Mouse (Mus musculus) small intestine, adult 2 months (tissue): ENCODE results near the gene Wdr41. TPM values are rescaled to one million over a fixed set of nuclear protein-coding genes. Genes with fewer than 3 reads are reported as not detected.

Experiments used
- H3K27ac ChIP-seq: fragments of 200-500 bp; 2 replicates; pipeline ENCODE4 v1.5.1; 2012; ENCODE audit warnings: low read depth, low read length, control low read depth, inconsistent platforms; ENCODE audit not compliant: insufficient read depth
- H3K27me3 ChIP-seq: fragments of 200-500 bp; 2 replicates; pipeline ENCODE4 v1.6.1; 2012; ENCODE audit warnings: mild to moderate bottlenecking, moderate library complexity, low read length, inconsistent platforms; ENCODE audit not compliant: control insufficient read depth, insufficient read depth
- H3K36me3 ChIP-seq: fragments of 200-500 bp; 2 replicates; pipeline ENCODE4 v1.6.1; 2012; ENCODE audit warnings: mild to moderate bottlenecking, low read length, control low read depth, inconsistent platforms; ENCODE audit not compliant: control insufficient read depth, insufficient read depth
- H3K4me1 ChIP-seq: fragments of 200-500 bp; 2 replicates; pipeline ENCODE4 v1.6.1; 2012; ENCODE audit warnings: low read length, inconsistent platforms, mixed read lengths; ENCODE audit not compliant: control insufficient read depth, insufficient read depth, insufficient read length
- H3K4me3 ChIP-seq: fragments of 200-500 bp; 2 replicates; pipeline ENCODE4 v1.5.1; 2012; ENCODE audit warnings: low read depth, mild to moderate bottlenecking, control low read depth, inconsistent platforms, low read length, moderate library complexity
- CTCF ChIP-seq: fragments of 200-500 bp; IDR thresholded peaks from 2 replicates; pipeline ENCODE4 v1.5.1; 2012; ENCODE audit warnings: low read depth, mild to moderate bottlenecking, control low read depth, inconsistent platforms, low read length, moderate library complexity, mixed read lengths; ENCODE audit not compliant: insufficient replicate concordance, insufficient read length; ENCODE audit errors: extremely low read depth
- POLR2A ChIP-seq: fragments of 200-500 bp; IDR thresholded peaks from 2 replicates; pipeline ENCODE4 v1.6.1; 2012; ENCODE audit warnings: low read depth, mild to moderate bottlenecking, control low read depth, inconsistent platforms, low read length, moderate library complexity
- WGBS: fragments of 180-500 bp; shearing (Covaris S2); methylation state at CpG from one replicate; pipeline ENCODE4 v1.1.7; 2018; 5-methylcytosine and 5-hydroxymethylcytosine counted together
- polyA plus RNA-seq: library from polyadenylated mRNA; depleted of rRNA; stranded (reverse); fragments of >200 nt; gene quantifications from 2 replicates; pipeline ENCODE4 v1.2.3, GENCODE M21; 2012

The Wdr41 gene
- polyA plus RNA-seq, 1 experiment = 5.9 TPM

DNA sequence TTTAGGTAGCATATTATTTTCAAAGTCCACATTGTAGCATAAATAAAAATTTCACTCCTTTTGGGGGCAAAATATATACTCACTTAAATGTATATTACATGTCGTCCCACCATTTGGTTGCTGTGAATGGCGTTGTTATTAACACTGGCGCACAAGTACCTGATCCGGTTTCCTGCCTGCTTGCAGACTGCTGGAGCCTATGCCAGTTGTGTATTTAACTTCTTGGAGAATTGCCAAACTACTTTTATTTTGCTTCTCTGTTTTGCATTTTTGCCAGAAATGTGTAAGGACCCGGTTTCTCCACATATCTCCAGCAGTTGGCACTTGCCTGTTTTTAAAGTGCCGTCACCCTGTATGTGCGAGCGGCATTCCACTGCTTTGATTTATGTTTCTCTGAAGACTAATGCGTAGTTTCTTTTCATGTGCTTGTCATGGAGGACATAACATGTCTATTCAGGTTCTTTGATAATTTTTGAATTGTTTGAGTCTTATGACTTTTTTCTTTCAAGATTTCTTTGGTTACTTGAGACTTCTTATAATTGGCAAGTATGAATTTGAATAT, 6.1 kb upstream of the Wdr41 start:
- 51% methylated on average over 9 of the region's 9 CpGs for WGBS
- Histone ChIP-seq H3K4me3 (no peak overlapping the region), H3K4me1 (no peaks in the 10 kb centered on the region), H3K27me3 (peaks cover 8% of the 10 kb centered on the region; the same call in 1 of the 2 replicates), H3K27ac (no peak overlapping the region), H3K36me3 (no peaks in the 10 kb centered on the region)
- TF ChIP-seq CTCF (no peak), POLR2A (no peak)

DNA sequence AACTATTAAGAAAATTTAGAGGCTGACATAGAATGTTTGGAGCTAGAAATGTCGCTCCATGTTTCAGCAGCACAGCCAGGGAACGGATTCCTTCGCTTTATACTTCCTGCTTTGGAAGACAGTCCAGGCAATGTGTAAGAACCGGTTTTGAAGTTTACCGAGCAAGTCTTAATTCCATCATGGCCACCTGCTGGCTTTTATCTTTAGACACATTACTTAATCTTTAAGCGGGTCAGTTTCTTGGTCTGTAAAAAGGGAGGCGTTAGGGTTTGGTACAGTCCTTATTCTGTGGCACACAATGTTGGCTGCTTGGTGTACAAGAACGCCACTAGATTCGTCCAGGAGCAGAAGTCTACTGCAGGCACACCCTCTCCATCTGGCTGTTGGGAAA, 321 bp upstream of the Wdr41 start:
- H3K4me3 ChIP-seq = peak overlapping the region; percentile 88
- peak overlapping the region; percentile 76 for H3K27ac ChIP-seq
- no peak for TF ChIP-seq CTCF
- no peaks in the 10 kb centered on the region for H3K36me3 ChIP-seq
- WGBS = 7% methylated on average over 9 of the region's 9 CpGs
- H3K4me1 ChIP-seq = peaks cover 8% of the 10 kb centered on the region; the same call in 1 of the 2 replicates
- 0 out of 2 replicates have a peak, but pooled peaks cover 2% of the 10 kb centered on the region for H3K27me3 ChIP-seq

DNA sequence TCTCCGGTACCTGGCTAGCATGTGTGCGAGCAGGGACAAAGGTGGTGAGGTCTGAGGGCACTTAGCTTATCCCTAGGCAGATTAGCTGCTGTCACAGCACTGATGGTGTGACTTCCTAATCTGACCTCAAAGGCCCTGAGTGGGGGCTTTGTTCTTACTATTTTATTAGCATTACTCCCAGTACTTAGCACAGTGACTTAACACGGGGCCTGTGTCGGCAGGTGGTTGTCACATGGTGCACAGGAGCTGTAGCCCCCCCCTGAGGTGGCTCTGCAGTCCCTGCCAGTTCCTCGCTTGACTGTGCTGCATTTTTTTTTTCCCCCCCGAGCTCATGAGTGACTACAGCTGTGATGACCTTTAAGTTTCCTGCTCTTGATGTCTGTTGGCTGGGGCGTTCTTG, 2.9 kb downstream of the Wdr41 start:
- 63% methylated on average over 7 of the region's 7 CpGs for WGBS
- no peak for TF ChIP-seq POLR2A
- TF ChIP-seq CTCF = no peak
- peaks cover 8% of the 10 kb centered on the region for H3K36me3 ChIP-seq

DNA sequence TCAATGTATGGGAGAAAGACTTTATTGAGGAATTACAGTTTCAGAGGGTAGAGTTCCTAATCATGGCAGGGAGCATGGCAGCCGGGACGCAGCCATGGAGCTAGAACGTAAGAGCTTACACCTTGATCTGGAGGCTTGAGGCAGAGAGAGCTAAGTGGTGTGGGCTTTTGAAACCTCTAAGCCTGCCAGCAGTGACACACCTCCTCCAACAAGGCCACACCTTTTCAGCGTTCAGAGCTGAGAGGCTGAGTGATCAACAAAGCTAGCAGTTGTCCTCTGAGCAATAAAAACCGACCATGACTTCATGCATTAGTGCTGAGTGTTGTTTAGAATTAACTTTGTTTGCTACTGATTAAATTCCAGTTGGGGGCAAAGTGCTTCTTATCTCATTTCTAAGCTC, 14.4 kb downstream of the Wdr41 start:
- Histone ChIP-seq H3K27me3 (no peaks in the 10 kb centered on the region), H3K4me3 (no peak overlapping the region), H3K27ac (peak overlapping the region; percentile 58; the same call in 1 of the 2 replicates), H3K4me1 (peaks cover 4% of the 10 kb centered on the region; the same call in 1 of the 2 replicates), H3K36me3 (no peaks in the 10 kb centered on the region; the same call in 1 of the 2 replicates)
- WGBS = 26% methylated on average over 5 of the region's 5 CpGs
- TF ChIP-seq CTCF (no peak), POLR2A (no peak)

More for the DNA sequence above, 2.9 kb downstream of the Wdr41 start:
- H3K4me3 ChIP-seq = no peak overlapping the region
- no peaks in the 10 kb centered on the region for H3K27me3 ChIP-seq
- H3K27ac ChIP-seq = no peak overlapping the region
- peaks cover 8% of the 10 kb centered on the region; the same call in 1 of the 2 replicates for H3K4me1 ChIP-seq

DNA sequence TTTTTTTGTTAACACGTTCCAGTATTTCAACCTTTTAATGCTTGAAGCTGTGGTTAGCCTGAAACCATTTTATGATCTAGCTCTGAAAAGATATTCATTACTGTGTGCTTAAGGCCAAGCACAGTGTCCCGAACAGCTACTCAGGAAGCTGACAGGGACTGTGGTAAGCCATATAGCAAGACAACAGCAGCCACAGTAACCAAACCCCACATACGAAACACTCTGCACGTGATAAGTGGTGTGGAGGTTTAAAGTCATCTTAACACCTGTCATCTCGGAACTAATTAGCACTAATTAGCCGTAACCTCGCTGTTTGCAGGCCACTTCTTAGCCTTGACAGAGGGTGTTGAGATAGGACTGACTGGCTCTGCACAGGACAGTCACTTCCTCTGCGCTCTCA, 31.1 kb downstream of the Wdr41 start:
- H3K4me1 ChIP-seq = no peaks in the 10 kb centered on the region
- 76% methylated on average over 8 of the region's 8 CpGs for WGBS
- no peaks in the 10 kb centered on the region for H3K27me3 ChIP-seq
- H3K4me3 ChIP-seq = no peak overlapping the region
- no peak overlapping the region for H3K27ac ChIP-seq
- H3K36me3 ChIP-seq = peaks cover 16% of the 10 kb centered on the region
- TF ChIP-seq POLR2A (no peak), CTCF (no peak)

DNA sequence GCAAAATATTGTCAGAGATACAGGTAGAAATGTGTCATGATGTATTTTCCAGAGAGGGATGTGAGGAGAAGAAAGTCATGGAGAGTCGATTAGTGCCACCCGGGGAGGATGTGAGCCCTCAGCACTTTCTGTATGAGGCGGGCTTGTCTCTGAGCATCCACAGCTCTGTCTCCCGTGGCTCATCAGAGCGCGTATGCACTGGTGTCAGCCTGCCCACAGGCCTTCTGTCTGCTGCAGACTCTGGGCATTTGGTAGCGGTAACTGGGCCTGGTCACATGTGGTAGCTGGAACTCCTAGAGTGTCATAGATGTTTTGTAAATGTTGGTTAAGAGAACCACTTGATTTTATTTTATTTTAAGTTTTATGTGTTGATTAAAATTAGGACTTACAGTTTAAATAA, 33.1 kb downstream of the Wdr41 start:
- H3K4me3 ChIP-seq = no peak overlapping the region
- H3K36me3 ChIP-seq = peaks cover 14% of the 10 kb centered on the region; the same call in 1 of the 2 replicates
- H3K4me1 ChIP-seq = no peaks in the 10 kb centered on the region
- no peaks in the 10 kb centered on the region for H3K27me3 ChIP-seq
- WGBS = 90% methylated on average over 7 of the region's 7 CpGs
- H3K27ac ChIP-seq = no peak overlapping the region
- TF ChIP-seq CTCF = no peak
- TF ChIP-seq POLR2A = no peak

DNA sequence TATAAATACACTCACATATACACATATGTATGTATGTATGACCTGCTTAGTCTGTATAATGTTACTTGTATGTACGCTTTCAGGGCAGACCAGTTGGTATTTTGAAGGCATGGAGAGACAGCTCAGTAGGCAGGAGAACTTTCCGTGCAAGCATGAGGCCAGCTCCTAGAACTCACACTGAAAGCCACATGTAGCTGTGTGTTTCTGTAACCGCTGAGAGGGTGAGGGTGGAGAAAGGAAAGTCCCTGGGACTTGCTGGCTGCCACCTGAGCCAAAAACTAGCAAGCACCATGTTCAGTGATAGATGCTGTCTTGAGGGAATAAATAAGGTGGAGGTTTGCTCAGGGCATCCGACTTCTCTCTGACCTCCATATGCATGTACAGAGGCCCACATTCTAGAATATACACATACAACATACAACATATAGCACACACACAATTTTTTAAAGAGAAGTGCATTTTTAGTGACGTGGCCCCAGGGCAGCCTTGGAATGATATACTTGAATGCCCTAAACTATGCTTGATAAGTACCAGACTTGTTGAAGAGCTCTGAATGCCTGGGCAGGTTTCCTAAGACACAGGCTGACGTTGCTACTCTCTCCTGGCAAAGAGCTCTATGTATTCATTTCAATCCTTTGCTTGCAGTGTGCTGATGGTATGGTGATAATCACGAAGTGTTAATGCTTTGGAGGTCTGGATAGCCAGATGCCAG, 35.6 kb downstream of the Wdr41 start:
- H3K27me3 ChIP-seq = no peaks in the 10 kb centered on the region
- WGBS = 87% methylated on average over 7 of the region's 7 CpGs
- no peak overlapping the region for H3K27ac ChIP-seq
- H3K4me1 ChIP-seq = no peaks in the 10 kb centered on the region
- peaks cover 20% of the 10 kb centered on the region for H3K36me3 ChIP-seq
- TF ChIP-seq POLR2A = no peak
- TF ChIP-seq CTCF = no peak
- no peak overlapping the region for H3K4me3 ChIP-seq
